Mouse (Mus musculus) neutrophil, adult 5-6 weeks (primary cell): Measurements from ENCODE around the gene Fam151a. TPM values are rescaled to one million over a fixed set of nuclear protein-coding genes. Genes with fewer than 3 reads are reported as not detected.
"Not testable (repeated sequence)": the region's sequence is repeated elsewhere in the genome, so short reads cannot be mapped to it uniquely, and the experiment has no call there.

ENCODE experiments used
- ATAC-seq: fragments of 151-379, 151-347 bp; 2 replicates; pipeline ENCODE4 v1.8.0; 2017; ENCODE audit warnings: mild to moderate bottlenecking, moderate TSS enrichment; ENCODE audit not compliant: insufficient number of reproducible peaks, poor library complexity, low FRiP score, severe bottlenecking; ENCODE audit errors: extremely low read depth
- total RNA-seq: library from RNA; stranded (forward); fragments of 200-1000 nt; gene quantifications from 2 replicates; pipeline ENCODE4 v1.2.3, GENCODE M21; 2017

The Fam151a gene
- total RNA-seq, 1 experiment from 2014 or later, result not detected

DNA sequence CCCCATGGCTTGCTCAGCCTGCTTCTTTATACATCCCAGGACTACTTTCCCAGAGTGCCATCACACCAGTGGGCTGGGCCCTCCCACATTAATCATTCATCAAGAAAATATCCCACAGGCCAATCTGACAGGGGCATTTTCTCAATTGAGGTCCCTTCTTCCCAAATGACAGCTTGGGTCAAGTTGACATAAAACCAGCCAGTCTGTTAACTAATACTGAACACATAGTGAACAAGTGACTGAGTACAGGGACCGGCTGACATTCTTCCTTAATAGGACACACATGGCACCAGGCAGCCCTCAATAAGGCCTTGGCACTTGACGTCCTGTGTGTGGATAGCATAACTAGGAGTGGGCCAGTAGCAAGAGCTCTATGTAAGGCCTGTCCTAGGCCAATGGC lies 35.6 kb downstream of the Fam151a start:
- no peak for ATAC-seq

DNA sequence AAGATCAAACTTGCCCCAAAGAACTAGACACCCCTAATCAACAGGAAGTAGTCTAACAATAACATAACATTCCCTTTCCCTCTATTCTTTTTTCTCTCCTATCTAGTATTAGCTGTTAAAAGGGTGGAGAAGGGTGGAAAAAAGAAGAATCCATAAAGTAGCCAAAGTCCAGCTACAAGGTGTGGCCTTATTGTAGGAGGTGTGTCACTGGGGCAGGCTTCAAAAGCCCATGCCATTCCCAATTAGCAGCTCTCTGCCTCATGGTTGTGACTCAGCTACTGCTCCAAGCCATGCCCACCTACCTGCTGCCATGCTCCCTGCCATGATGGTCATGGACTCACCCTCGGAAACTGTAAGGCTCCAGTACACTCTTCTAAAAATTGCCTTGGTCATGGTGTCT lies 38.9 kb downstream of the Fam151a start:
- no peak for ATAC-seq

DNA sequence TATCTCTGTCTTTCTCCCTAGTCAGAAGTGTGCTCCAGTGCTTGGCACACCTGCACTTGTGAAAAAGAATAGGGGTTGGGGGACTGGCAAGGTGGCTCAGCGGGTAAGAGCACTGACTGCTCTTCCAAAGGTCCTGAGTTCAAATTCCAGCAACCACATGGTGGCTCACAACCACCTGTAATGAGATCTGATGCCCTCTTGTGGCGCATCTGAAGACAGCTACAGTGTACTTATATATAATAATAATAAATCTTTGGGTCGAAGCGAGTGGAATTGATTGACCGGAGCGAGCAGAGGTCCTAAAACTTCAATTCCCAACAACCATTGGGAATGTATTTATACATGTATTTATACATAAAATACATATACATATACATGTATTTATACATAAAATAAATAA lies 42.1 kb downstream of the Fam151a start:
- not testable (repeated sequence) for ATAC-seq

DNA sequence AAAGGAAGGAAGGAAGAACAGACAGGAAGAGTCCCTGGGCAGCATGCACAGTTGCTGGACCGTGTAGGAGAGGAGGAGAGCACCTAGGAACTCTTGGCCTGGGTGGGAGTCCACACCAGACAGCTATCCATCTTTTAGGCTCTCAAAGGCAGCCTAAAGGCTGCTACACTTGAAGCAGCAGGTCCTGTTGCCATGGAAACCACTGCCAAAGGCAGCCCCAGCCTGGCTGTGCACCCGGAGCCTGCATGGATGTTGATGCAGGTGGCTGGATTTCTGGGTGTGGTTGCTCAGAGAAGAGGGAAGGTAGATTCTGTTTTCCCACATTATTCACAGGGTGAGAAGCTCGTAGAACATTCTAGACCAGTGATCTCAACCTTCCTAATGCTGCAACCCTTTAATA lies 43.3 kb downstream of the Fam151a start:
- ATAC-seq, result no peak

DNA sequence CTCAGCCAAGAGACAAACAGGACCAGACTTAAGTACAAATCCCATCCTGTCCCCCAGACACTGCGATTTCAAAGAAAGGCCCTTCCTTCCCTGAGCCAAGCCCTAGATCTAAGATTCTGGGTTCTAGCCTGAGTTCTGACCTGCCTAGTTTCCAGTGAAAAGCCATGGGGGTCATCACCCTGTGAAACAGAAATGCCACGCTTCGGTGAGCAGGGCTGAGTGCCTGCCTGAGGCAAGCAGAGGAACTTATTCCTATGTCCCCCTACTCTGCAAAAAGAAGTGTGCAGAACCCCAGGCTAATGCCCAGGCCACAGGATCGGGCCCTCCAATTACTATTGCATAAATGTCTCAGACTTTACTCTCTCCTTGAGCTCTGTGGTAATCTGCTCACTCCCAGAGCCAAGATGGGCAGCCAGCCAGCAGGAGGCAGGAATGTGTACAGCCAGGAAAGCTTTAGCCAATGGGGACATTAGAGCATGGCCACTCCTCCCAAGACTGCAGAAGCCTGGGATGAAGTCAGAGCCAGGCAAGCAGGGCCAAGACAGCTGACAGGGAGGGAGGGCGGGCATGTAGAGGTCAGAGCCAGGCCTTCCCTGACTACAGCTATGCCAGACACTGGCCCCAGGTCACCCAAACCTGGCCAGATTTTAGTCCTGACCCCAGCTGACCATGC lies 44.6 kb downstream of the Fam151a start:
- ATAC-seq, result no peak

DNA sequence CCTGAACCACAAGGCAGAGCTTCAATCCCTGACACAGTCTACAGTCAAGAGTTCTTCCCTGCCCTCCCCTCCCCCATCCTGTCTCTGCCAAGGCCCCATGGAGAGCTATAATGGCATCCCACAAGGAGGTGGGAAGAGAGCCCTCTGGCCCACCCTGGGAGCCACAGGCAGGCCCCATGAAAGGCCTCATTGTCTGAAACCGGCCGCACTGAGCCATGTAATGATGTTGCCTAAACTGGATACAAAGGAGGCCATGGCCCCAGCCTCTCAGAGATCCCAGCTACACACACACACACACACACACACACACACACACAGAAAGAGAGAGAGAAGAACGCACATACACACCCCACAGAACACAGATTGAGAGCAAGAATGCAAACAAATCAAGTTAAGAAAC lies 46.4 kb downstream of the Fam151a start:
- ATAC-seq, result no peak

DNA sequence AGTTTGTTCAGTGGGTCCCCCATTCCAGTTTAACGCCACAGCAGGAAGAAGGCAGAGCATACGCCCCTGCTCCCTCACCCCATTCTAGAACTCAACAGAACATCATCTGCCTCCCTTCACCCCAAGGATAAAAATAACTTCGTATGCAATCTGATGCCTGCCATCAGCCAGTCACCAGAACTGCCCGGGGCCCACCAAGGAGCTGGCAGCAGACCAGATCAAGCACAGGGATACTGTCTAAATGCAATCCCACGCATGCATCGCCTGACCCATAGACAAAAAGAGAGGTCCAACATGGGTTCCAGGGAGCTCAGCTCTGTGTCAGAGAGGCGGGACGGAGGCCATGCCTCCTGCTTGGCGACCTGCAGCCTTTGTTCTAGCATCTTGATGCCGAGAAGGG lies 49.4 kb downstream of the Fam151a start:
- ATAC-seq, result no peak

DNA sequence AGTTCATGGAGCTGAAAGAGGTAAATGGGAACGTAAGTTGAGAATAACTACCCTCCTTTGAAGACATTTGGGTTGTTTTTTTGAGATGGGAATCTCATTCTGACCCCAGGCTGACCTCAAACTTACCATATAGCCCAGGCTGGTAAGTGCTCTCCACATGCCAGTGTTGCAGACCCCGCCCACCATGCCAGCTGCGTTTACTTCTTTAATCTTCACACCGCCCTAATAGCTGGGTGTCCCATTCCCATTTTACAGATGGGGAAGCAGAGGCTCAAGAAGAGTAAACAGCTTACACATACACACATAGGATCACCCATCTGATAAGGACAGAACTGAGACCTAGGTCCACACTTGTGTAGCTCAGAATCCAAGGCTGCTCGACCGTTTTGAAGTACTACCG lies 51.1 kb downstream of the Fam151a start:
- ATAC-seq, result no peak

DNA sequence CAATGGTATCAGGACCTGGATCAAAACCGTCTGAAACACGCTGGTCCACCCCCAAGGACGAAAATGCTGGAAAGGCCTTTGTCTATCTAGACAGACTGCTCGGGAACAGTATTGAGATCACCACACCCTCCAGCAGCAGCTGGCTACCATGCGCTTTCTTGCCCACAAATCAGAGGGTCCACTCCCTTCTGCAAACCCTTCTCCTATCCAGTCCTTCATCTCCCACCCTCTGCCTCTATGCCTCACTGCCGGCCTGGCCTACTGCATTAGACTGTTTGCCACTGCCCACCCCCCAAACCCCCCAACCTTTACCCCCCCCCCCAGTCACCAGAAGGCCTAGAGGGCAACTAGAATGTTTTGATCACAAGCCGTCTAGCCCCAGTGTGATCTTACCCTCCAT lies 51.7 kb downstream of the Fam151a start:
- ATAC-seq, result no peak

DNA sequence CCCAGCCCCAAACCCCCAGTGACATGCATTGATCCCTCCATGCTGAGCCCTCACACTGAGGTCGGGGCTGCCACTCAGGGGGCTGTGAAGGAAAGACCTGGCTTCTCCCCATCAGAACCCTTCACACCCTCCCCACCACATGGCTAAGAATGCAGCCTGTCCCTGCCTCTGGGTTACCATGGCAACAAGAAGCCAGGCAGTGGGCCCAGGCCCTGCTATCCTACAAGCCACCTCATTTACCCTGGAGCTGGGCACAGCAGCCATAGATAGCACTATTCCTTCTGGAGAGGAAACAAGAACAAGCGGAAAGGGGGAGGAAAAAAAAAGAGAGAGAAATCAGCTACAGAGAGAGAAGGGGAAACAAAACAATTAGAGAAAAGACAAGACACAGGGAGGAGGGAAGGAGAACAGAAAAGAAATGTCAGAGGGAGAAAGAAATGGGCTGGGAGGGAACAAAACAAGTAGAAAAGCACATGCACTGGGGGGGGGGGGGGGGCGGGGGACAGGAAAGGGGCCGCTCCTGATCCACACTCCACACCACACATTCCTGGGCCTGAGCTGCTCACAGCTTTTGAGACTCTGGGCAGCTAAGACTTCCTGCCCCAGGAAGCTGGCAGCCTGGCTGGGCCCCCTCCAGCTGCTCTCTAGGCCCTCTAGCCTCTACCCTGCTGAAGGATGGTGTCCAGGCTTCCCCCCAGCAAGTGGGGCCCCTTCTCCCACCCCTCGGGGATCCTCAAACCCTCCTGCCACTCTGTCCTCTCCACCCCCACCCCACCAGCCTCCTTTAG lies 52.3 kb downstream of the Fam151a start:
- ATAC-seq, result no peak

DNA sequence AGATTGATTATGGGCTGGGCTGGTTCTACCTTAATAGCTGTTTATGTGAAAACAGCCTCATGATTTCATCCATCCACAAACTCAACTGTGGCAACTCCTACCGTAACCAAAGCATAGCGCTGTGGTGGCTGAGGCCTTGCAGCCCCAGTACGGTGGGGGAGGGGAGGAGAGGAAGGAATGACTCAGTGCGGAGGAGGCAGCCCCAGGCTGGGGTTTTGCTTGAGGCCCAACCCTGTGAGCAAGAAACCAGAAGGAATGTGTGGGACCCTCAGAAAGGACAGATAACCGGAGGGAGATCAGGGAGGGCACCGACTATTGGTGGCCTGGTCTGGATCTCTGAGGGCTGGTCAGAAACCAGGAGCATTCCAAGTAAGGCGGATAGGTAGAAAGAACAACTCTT lies 54.1 kb downstream of the Fam151a start:
- no peak for ATAC-seq

DNA sequence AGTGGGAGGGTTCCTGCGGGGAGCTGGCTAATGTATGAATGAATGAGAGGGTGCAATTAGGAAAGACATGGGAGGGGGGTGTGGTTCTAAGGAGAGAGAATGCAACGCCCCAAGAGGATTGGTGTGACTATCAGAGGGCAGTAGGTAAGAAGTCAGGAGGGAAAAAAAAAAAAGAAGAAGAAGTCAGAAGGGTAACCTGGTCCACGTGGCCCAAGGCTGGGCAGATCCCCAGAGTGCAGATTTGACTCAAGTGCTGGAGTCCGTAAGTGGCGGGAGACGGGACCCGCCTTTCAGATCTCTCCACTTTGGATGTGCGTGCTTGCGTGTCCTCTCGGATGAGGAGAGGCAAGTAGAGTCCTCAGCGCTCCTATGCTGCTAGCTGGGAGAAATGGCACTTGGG lies 54.9 kb downstream of the Fam151a start:
- no peak for ATAC-seq

DNA sequence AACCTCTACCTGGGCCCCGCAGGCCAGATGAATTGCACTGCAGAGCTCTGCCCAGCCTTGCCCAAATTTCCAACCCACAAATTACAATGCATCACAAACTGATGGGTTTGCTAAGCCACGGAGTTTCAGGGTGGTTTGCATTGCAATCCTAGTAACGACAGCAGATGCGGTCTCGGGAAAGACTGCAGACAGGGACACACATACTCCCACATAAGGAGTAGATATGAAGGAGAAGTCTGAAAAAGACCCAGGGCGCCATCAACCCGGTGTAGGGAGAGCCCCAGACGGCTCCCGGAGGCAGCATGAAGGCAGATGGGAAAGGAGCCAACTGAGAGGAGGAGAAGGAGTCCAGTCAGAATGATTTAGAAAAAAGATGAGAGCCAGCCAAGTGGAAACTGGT lies 56.0 kb downstream of the Fam151a start:
- ATAC-seq, result no peak

DNA sequence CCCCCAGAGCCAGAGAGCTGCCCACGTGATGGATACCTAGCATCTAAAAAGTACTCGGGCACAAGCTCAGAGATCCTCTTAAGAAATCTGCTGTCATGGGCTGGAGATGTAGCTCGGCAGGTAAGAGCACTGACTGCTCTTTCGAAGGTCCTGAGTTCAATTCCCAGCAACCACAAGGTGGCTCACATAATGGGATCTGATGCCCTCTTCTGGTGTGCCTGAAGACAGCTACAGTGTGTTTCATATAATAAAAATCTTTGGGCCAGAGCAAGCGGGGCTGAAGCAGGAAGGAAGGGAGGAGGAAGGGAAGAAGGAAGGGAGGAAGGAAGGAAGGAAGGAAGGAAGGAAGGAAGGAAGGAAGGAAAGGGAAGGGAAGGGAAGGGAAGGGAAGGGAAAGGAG lies 56.5 kb downstream of the Fam151a start:
- not testable (repeated sequence) for ATAC-seq

DNA sequence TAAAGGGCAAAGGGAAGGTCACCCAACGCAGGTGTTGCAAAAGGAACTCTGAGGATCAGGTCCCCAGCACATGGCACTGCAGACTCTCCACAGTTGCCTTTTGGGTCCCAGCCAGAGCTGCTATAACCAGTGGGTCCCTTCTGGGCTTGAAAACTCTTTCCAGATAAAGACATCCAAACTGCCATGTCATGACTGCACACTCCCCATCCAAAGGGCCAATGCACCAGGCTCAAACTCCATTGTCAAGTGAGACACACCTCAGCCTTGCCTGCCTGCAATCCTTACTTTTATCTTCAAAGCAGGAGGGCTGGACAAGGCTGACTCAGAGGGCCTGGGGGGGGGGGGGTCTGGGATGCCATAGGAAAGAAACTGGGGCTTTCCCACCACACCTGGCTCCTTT lies 57.2 kb downstream of the Fam151a start:
- ATAC-seq, result no peak

DNA sequence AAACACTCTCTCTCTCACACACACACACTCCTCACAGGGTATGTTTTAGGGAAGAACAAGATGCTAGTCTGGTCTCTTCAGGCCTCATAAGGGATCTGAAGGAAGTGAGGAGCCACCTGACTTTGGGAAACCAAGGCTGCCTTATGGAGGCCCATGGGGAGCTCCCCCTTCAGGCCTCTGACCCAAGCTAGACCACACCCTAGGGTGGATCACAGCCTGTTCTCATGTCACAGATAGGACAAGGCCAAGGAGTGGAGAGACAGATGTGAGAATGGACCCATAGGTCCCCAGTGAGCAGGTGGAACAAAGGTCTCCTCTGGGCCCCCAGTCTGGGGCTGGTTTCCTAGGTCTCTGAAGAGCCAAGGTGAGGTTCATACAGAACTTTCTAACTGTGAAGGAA lies 58.6 kb downstream of the Fam151a start:
- ATAC-seq, result no peak

DNA sequence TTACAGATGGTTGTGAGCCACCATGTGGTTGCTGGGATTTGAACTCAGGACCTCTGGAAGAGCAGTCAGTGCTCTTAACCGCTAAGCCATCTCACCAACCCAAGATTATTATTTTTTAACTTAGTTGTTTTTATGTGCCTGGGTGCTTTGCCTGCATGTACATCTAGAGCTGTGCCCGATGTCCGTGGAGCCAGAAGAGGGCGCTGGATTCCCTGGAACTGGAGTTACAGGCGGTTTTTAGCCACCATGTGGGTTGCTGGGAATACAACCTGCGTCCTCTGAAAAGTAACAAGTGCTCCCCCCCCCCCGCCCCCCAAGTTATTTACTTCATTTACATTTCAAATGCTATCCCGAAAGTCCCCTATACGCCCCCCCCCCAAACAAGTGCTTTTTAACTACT lies 60.1 kb downstream of the Fam151a start:
- ATAC-seq, result not testable (repeated sequence)

DNA sequence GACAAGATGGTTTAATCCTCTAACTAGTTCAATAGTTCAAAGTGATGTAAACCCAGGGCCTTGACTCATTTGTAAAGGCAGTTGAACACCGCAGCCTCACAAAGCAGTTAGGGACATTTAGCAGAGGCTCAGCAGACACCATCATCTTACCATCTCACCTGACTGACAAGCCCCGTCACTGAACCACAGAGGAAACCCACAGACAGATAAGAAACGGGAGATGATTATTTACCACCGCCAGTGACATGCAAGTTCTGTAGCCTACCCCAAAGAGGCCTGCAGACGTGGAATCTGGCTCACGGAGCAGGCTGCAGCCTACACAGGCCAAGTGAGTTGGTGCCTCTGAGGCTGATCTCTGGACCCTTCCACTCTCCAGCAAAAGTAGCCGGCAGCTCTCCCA lies 60.6 kb downstream of the Fam151a start:
- peak; percentile 20; the same call in 1 of the 2 replicates for ATAC-seq

DNA sequence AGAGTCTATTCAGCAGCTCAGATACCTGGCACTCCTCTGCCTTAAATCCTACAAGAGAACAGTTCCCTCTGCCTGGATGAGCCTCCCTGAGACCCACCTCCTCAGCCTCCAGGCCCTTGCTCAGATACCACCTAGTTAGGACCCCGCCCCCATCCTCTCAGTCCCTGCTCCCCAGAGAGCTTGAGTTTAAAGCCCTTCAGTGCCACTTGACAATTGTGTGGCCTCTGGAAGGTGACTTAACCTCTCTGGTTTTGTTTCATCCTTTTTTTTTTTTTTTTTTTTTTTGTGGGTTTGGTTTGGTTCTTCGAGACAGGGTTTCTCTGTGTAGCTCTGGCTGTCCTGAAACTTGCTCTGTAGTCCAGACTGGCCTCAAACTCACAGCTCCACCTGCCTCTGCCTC lies 61.6 kb downstream of the Fam151a start:
- ATAC-seq, result no peak
